Comparison of ENCODE assay signal across 12 mouse cellular contexts in the genomic region with DNA sequence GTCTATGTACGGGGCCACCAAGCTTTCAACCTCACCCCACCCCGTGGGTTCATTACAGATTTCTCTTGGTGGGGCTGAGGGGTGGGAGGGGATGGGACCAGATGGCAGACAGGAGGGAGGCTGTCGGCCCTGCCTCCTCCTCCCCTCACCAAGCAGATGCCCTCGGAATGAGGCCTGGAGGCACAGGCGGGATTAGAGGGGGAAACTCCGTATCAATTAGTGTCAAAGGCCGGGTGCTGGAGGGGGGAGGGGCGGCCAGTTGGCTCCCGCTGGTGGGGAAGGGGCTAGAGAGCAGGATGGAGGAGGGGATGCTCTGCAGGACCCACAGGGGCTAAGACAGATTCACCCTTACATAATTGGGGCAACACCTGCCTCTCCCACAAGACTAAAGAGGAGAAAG. TPM values are rescaled to one million over a fixed set of nuclear protein-coding genes. Genes with fewer than 3 reads are reported as not detected.
DNase-seq lines count a peak whose midpoint lies in the region; ATAC-seq and TF ChIP-seq lines count a peak whose summit lies in the region.
"Had no signal": no experiment of that assay in that cellular context is flagged by ENCODE, and none has a peak within 500 bp of the region (broad histone marks: within the 10 kb centered on the region; RNA-seq: fewer than 3 reads in every experiment).

No protein-coding gene starts in this region.

- peak; percentile 41 for DNase-seq in MN1 (ENCODE audit: low spot score)
- peak; percentile 85 for DNase-seq in embryonic facial prominence, embryonic 10.5 days (ENCODE audit: low spot score)
- no peak for DNase-seq in hindbrain, embryonic 14.5 days (ENCODE audit: low spot score)
- peak; percentile 75 for DNase-seq in neural tube, embryonic 10.5 days (ENCODE audit: extremely low spot score, low spot score)
- DNase-seq in lung, adult 2 months, result no peak
- DNase-seq in gastrocnemius, postnatal 10 days, result no peak
- DNase-seq: gastrocnemius, postnatal 14 days; thymus, adult 18-20 months had no signal

- H3K36me3 ChIP-seq in embryonic facial prominence, embryonic 10.5 days (replicated peaks), result no peaks in the 10 kb centered on the region
- no peaks in the 10 kb centered on the region for H3K36me3 ChIP-seq in hindbrain, embryonic 14.5 days (replicated peaks; ENCODE audit: control insufficient read depth, insufficient read depth)
- no peaks in the 10 kb centered on the region for H3K36me3 ChIP-seq in kidney, embryonic 16.5 days (ENCODE audit: insufficient read depth, low read length)

- H3K4me3 ChIP-seq in embryonic facial prominence, embryonic 10.5 days, result peak overlapping the region; percentile 37
- H3K4me3 ChIP-seq in hindbrain, embryonic 14.5 days (replicated peaks; ENCODE audit: low read length), result no peak overlapping the region
- no peak overlapping the region for H3K4me3 ChIP-seq in lung, adult 2 months (replicated peaks; ENCODE audit: extremely low read depth, low read depth, low read length)
- no peak overlapping the region for H3K4me3 ChIP-seq in kidney, embryonic 16.5 days (ENCODE audit: low read length)

- peak; percentile 54; the same call in 1 of the 2 replicates for ATAC-seq in hindbrain, embryonic 14.5 days (ENCODE audit: low FRiP score)
- ATAC-seq in inflammation-experienced regulatory T-cells, adult 6 months, result no peak
- ATAC-seq in kidney, embryonic 16.5 days (ENCODE audit: low FRiP score, low TSS enrichment), result no peak
- ATAC-seq: lung, postnatal 0 days had no signal

- no peak overlapping the region for H3K4me2 ChIP-seq in hindbrain, embryonic 14.5 days (replicated peaks)
- no peak overlapping the region for H3K4me2 ChIP-seq in kidney, embryonic 16.5 days (replicated peaks; ENCODE audit: low read depth, low read length)

- no peaks in the 10 kb centered on the region for H3K9me3 ChIP-seq in embryonic facial prominence, embryonic 10.5 days
- no peaks in the 10 kb centered on the region for H3K9me3 ChIP-seq in hindbrain, embryonic 14.5 days (ENCODE audit: control insufficient read depth, low read length)
- no peaks in the 10 kb centered on the region for H3K9me3 ChIP-seq in kidney, embryonic 16.5 days (ENCODE audit: low read length)

- peak overlapping the region; percentile 67 for H3K27ac ChIP-seq in embryonic facial prominence, embryonic 10.5 days (replicated peaks)
- H3K27ac ChIP-seq in hindbrain, embryonic 14.5 days, result peak overlapping the region; percentile 38
- H3K27ac ChIP-seq in kidney, embryonic 16.5 days (ENCODE audit: low read length), result no peak overlapping the region

- H3K4me1 ChIP-seq in embryonic facial prominence, embryonic 10.5 days, result peaks cover 56% of the 10 kb centered on the region
- peaks cover 42% of the 10 kb centered on the region for H3K4me1 ChIP-seq in hindbrain, embryonic 14.5 days (replicated peaks; ENCODE audit: control insufficient read depth, insufficient read depth, low read length)
- no peaks in the 10 kb centered on the region for H3K4me1 ChIP-seq in lung, adult 2 months (ENCODE audit: control insufficient read depth, insufficient read depth, low read length)
- H3K4me1 ChIP-seq in kidney, embryonic 16.5 days (ENCODE audit: insufficient read depth, low read length), result no peaks in the 10 kb centered on the region

- TF ChIP-seq CTCF in lung, adult 2 months (IDR thresholded peaks at IDR 0.05; ENCODE audit: insufficient read depth, low read length), result no peak

- 0 out of 2 replicates have a peak overlapping the region, but pooled peaks have one; percentile 33 for H3K9ac ChIP-seq in hindbrain, embryonic 14.5 days
- H3K9ac ChIP-seq in kidney, embryonic 16.5 days (replicated peaks; ENCODE audit: low read length), result no peak overlapping the region

- H3K27me3 ChIP-seq in embryonic facial prominence, embryonic 10.5 days (replicated peaks; ENCODE audit: low read depth, poor library complexity, severe bottlenecking), result no peaks in the 10 kb centered on the region
- no peaks in the 10 kb centered on the region for H3K27me3 ChIP-seq in hindbrain, embryonic 14.5 days (ENCODE audit: control insufficient read depth, insufficient read depth, low read length)
- H3K27me3 ChIP-seq in kidney, embryonic 16.5 days (ENCODE audit: insufficient read depth, low read length), result peaks cover 3% of the 10 kb centered on the region

- TF ChIP-seq POLR2A in lung, adult 2 months (IDR thresholded peaks at IDR 0.05; ENCODE audit: borderline replicate concordance, extremely low read depth, low read depth, low read length), result no peak

- WGBS in embryonic facial prominence, embryonic 10.5 days, result 2% methylated on average over 9 of the region's 9 CpGs
- WGBS in hindbrain, embryonic 14.5 days, result 4% methylated on average over 9 of the region's 9 CpGs
- 5% methylated on average over 8 of the region's 9 CpGs for WGBS in lung, adult 2 months
- 6% methylated on average over 4 of the region's 9 CpGs for WGBS in kidney, embryonic 16.5 days

RNA-seq across cellular contexts. Expression of a gene that starts 22.0 kb away (rescaled TPM):
- 4.3 and 5.6 TPM in 2 replicates for polyA plus RNA-seq in embryonic facial prominence, embryonic 10.5 days (2016; fragmentation: Nextera tagmentation; extraction: Ambion mirVana)
- 18.0 and 19.2 TPM in 2 replicates for polyA plus RNA-seq in hindbrain, embryonic 14.5 days (2014; fragmentation: Nextera tagmentation; extraction: Ambion mirVana)
- polyA plus RNA-seq in lung, adult 2 months (2012; rRNA removed), result 0.20 and 0.49 TPM in 2 replicates
- under 1 TPM; 0.19 to 0.36 TPM for total RNA-seq in gastrocnemius, postnatal 10 days (2021)
- polyA plus RNA-seq in inflammation-experienced regulatory T-cells, adult 6 months (2017; shearing (Covaris generic)), result not detected
- 0.40 and 0.51 TPM in 2 replicates for polyA plus RNA-seq in kidney, embryonic 16.5 days (2015; fragmentation: Nextera tagmentation; extraction: Ambion mirVana)
- total RNA-seq: common myeloid progenitor, adult 5-6 weeks had no signal

Comparison
In these comparisons a context has a peak if more than half of its experiments do, and no peak if none do; other contexts are left out.
1. DNase-seq: peak in MN1 (single experiment), embryonic facial prominence, embryonic 10.5 days (single experiment) and neural tube, embryonic 10.5 days (single experiment); none in hindbrain, embryonic 14.5 days (single experiment), lung, adult 2 months (single experiment) and gastrocnemius, postnatal 10 days (single experiment).